Mouse (Mus musculus): ENCODE measurements at regions not wholly inside any gene's neighbourhood (a gene's known extent, or its start where the extent isn't known, plus 50 kb on each side); places are given as distances from the start of the nearest gene placed in this dataset.
A peak's percentile ranks its signal among the peaks of the same experiment; 100 is the strongest.

DNA sequence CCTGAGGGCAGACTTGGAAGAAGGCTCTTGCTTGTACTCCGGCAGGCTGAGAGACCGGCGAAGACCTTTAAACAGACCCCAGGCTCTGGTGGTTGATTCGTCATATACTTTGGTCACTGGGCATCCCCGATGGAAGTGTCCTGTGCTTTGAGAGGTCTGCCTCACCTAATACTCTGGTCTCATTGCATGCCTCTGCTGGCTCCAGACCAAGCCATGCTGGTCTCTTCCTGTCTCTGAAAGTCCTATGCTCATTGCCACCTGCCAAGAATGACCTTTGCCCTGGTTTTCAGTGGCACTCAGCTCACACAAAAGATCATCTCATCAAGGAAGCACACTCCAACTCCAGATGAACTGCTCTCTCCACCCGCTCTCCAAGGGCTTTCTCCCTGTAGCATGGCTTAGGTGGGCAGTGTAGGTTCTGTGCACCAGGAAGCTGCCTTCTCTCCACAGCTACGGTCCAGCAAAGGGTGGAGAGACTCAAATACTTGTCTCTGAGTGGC is 126.0 kb upstream of the Rcn1 start:
- DNase-seq (ENCODE audit: low spot score in 2 of 2) = no peak

DNA sequence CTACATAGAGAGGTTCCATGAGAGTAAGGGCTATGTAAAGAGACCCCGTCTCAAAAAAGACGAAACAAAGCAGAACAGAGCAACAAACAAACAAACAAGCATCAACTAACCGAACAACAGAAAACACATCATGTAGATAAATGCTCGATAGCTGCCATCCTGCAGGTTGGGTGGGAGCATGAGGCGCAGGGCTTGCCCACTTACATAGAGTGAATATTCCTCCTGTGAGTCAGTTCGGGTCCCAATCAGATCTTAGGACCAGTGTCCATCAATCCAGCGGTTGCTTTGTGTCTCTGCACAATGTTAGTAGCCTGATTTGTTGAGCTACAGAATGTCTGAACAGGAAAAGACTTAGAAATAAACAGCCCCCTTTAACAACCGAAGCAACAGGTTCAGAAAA is 129.4 kb upstream of the Rcn1 start:
- no peak for DNase-seq (ENCODE audit: low spot score in 2 of 2)

DNA sequence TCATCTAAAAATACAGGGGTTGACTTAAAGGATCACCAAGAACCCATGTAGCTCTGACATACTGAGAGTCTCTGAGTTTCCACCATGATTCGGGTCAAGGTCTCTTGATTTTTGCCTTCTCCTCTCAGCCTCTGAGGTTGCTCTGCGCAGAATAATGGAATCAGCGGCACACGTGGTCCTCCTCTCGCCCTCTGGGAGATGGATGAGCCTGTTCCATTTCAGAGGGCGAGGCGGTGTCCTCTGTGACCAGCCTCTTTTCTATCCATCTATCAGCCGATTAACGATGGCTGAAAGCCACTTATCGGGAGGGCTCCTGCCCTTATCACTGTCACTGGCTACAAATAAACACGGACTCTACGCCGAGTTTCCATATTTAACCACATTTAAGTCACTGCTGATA is 124.6 kb upstream of the Pax6 start:
- DNase-seq (ENCODE audit: low spot score in 2 of 2) = no peak

DNA sequence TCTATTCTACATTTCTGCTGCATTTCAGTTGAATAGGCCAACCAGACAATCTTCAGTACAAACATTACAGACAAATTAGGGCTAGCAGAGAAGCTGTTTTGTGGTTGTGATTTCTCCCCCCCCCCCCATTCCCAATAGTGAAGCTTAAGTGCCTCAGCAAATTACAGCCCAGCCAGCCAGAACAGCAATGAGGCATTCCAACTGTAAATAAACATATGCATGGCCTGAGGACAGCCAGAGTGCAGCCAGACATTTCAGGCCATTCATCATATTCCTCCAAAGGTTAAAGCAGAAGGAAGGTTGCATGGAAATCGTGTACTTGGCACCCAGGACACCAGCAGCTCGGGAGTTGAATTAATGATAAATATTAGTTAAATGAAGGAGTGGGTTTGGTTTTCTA is 116.6 kb upstream of the Pax6 start:
- DNase-seq (ENCODE audit: low spot score in 2 of 2) = no peak

DNA sequence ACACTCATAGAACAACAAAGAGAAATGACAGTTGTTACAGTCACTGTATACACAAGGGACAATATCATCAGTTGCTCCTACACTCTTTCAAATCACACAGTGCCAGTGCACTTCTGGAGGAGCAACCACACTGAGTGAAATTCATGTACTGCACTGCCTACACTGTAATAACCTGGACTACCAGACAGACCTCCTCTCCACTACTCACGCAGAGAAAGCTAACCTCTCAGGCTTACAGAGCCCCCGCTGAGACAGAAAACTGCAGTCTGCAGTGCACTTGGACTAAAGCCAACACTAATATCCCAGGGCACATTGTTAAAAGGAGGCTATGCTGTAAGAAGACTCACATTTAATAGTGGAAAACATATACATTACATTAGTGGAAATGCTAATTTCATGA is 81.9 kb upstream of the Pax6 start:
- DNase-seq (ENCODE audit: low spot score in 2 of 2) = no peak

DNA sequence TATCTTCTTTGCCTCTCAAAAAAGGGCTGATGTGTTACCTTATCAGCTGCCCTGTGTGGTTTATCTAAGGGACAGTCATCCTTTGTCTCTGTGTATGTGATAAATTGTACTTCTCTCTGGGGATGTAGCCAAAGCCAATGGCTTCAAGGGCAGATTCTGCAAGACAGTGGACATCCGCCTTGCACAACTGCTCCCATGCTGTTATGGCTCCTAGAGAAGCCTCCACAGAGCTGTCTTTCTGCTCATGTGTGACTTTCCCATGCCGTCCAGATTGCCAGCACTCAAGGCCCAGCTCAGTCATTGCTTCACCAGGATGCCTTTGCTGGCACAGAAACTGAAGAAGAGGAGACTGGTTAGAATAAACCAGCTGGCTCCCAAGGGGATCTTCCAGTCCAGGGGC is 74.6 kb upstream of the Pax6 start:
- no peak for DNase-seq (ENCODE audit: low spot score in 2 of 2)

DNA sequence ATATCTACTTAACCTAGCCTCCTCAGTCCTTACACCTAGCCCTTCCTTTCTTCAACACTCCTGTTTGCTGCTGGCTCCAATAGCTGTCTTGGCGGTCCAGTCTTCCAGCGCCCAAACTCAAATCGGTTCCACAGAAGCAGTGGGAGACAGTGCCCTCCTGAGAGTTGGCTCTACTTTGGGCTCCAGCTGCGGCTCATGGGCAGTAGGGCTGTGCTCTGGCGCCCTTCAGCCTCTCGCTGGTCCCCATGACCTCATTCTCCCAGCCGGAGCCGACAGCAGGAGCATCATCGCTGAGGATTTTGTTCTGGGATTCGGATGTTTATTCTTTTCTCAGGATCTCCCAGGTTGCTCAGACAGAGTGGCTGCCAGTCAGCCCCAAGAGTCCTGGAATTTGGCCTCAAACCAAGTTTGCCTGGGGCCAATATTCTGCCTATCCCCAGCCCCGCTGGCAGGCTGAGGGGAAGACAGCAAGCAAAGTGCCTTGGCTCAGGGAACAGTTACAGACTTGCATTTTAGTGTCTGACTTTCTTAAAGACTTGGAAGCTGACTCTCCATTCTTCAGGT is 64.1 kb upstream of the Pax6 start:
- DNase-seq (ENCODE audit: low spot score in 2 of 2) = no peak

DNA sequence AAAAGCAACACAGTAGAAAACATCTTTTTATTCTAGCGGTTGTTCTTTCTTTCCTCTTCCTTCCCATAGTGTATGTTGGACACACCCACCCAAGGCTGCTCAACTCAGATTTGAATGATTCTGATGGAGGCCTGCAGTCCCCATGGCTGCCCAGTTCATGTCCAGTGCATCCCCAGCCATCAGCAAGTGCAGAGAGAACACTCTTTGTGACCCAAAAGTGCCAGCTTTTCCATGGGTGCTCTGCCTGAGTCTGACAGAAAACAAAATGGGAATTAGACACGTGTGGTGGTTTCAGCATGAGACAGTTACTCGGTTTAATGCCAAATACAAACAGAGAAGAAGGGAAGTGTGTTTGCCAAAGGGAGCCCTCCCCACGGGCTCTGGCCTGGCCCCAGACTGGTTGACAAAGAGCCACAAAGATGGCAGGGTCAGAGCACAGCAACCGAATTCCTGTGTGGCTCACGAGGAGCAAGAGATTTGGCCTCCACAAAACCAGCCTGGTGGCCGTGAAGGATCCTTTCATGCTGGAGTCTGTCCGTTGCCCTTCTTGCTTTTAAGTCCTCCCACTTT is 60.6 kb upstream of the Pax6 start:
- DNase-seq (ENCODE audit: low spot score in 2 of 2) = no peak

DNA sequence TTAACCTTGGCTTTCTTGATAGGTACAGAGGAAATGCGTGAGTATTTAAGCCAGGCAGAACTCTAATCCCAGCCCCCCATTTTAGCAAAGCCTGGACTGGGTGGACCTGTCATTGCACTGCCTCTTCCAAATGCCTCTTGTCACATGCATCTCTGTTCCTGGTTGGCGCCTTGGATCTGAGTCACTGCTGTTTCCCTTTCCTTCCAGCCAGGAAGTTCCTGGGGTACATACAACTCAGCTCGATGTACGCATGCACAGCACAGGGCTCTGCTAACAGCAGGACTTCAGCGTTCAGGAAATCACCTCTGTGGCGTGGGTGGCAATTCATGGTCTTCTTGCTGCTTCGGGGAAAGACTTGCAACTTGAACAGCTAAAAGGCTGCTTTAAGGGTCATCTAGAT is 59.9 kb upstream of the Pax6 start:
- DNase-seq (ENCODE audit: low spot score in 2 of 2) = no peak

DNA sequence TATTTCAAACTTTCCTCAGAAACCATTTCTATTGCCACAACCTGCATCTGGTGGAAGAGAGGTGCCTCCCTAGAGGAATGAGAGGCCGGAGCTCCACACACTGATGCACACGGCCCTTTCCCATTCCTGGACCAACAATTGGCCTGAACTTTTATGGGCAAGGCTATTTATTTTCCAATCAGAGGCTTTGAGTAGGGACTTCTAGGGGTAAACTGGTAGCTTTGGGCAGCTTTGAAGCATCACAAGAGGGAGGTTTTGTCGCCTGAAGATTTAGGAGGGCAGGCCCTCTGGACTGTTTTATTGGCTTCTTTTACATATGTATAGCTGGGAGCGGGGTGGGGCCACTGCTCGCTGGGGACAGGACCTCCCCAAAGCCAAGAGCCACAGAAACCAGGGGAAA is 57.7 kb upstream of the Pax6 start:
- no peak for DNase-seq (ENCODE audit: low spot score in 2 of 2)

DNA sequence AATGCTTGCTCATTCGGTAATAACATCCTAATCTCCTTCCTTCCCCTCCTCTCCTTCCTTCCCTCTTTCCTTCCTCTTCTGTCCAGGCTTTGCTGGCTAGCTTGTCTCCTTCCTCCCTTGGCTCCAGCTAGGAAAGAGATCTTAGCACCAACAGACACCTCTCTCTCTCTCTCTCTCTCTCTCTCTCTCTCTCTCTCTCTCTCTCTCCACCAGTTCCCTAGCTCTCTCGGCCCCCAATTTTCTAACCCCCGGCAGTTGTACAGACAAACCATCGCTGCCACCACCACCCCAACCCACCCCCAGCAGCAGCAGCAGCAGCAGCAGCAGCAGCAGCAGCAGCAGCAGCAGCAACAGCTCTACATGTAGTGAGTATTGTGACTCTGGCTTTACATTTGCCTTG is 57.0 kb upstream of the Pax6 start:
- DNase-seq (ENCODE audit: low spot score in 2 of 2) = no peak

DNA sequence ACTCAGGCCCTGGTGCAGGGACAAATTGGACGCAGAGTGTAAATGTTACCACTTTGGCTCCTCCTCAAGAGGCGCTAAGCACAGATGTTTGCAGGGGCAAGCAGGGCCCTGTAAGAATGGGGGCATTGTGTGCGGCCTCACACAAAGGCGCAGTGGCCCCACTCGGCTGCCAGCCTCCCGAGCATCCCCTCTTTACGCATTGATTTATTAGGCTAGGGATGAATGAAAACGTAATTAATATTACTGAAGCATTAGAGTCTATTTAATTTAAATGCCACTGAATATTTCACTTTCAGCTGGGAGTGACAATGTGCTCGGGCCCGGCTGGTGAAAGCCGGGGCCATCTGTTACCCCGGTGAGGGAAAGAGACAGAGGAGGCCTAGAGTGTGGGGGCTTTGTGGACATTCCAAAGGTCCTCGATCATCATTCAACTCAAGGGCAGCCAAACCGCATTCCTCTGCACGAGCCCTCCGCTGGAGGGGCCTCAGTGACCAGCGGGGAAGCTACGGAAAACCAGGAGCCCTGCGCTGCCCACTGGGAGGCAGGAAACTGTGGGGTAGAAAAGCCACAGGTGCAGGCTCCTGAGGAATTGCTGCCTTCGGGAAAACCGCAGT is 56.5 kb upstream of the Pax6 start:
- peak in 1 of 2 experiments; percentile 26 for DNase-seq (ENCODE audit: low spot score in 2 of 2)

DNA sequence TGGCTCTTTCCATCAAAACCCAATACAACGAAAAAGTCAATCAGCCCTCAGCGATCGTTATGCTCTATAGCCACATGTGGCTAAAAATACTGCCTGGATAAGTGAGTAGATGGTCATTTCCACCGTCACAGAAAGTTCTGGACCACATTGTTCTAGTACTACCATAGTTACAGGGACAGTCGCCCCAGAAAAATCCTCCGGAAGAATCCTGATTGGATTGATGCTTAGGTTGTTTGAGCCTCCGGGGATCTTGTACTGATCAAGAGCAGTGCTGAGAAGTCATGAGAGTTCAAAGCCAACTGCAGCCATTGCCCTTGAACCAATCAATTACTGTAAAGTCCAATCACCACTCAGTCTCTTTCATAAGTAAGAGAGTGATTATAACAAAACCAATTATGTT is 56.0 kb upstream of the Pax6 start:
- no peak for DNase-seq (ENCODE audit: low spot score in 2 of 2)

DNA sequence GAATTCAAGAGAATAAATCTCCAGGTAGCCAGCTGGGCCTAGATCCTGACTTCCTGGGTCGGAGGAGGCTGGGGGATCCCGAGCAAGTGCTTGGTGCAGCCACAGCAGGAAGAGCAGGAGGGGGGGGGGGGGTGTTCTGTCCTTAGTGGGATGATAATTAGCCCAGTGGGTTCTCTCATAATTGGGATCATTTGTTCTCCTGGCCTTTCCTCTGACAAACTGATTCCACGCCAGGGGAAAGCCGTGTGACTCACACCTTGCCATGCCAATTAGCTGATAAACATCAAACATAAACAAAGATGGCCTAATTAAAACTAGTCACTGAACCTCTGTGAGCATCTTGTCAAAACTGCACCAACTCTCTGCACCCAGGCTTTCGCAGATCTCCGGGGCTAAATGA is 55.5 kb upstream of the Pax6 start:
- DNase-seq (ENCODE audit: low spot score in 2 of 2) = no peak

DNA sequence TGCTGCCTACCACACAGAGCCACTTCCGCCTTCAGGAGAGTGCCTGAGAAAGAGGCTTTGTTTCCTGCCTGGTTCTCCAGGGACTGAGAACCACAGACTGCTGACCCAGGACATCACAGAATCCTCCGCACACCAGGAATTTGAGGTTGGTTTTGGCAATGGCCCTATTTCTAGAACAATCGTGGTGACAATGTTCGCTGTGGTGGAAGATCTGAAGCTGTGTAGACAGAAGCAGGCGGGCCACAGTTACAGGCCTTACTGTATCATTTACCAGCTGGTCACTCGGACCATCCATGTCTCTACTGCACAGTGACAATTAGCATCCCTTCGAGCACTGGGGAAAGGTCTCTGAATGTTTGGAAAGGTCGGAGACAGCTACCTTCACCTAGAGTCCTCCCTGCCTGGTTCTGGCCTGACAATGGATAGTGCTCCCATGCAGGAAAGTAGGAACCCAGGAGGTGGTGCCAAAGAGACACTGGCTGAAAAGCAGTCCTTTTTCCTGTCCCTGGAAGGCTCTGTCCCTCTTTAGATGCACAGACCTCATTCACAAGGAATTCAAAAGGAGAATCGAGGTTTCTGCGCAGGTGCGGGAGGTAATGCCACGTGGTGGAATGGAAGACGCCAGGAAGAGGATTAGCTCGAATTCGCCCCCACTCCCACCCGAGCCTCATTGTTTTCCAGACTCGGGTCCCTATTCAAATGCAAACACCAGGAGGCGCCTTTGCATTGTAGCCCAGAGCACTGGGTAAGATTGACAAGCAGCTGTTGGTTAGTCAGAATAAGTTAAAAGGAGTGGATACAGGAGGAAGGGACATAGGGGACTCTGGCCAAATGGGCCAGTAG is 52.6 kb upstream of the Pax6 start:
- DNase-seq (ENCODE audit: low spot score in 2 of 2) = peak; percentile 25 to 71

Data from layer of hippocampus, adult 18-20 months (tissue).